Mouse (Mus musculus) kidney, embryonic 15.5 days (tissue): ENCODE results near the gene Map7. TPM values are rescaled to one million over a fixed set of nuclear protein-coding genes. Genes with fewer than 3 reads are reported as not detected.

Experiments used
- ATAC-seq: fragments of 200-750 bp; cut with Nextera tagmentation; replicated peaks from 2 replicates; pipeline ENCODE4 v1.8.0; 2017; ENCODE audit warnings: moderate TSS enrichment; ENCODE audit not compliant: low FRiP score
- H3K27ac ChIP-seq: fragments of 300-500 bp; sonication (generic); 2 replicates; pipeline ENCODE4 v1.5.1; 2015; ENCODE audit warnings: mild to moderate bottlenecking, inconsistent platforms
- H3K27me3 ChIP-seq: fragments of 300-500 bp; sonication (generic); 2 replicates; pipeline ENCODE4 v1.6.1; 2015; ENCODE audit warnings: inconsistent platforms
- H3K36me3 ChIP-seq: fragments of 300-500 bp; sonication (generic); 2 replicates; pipeline ENCODE4 v1.6.1; 2015; ENCODE audit warnings: inconsistent platforms
- H3K4me1 ChIP-seq: fragments of 300-500 bp; sonication (generic); 2 replicates; pipeline ENCODE4 v1.6.1; 2015; ENCODE audit warnings: inconsistent platforms
- H3K4me2 ChIP-seq: fragments of 300-500 bp; sonication (generic); 2 replicates; pipeline ENCODE4 v1.6.1; 2015; ENCODE audit warnings: moderate library complexity, mild to moderate bottlenecking, inconsistent platforms
- H3K4me3 ChIP-seq: fragments of 300-500 bp; sonication (generic); replicated peaks from 2 replicates; pipeline ENCODE4 v1.5.1; 2015; ENCODE audit warnings: mild to moderate bottlenecking, inconsistent platforms
- H3K9ac ChIP-seq: fragments of 300-500 bp; sonication (generic); 2 replicates; pipeline ENCODE4 v1.6.1; 2015; ENCODE audit warnings: mild to moderate bottlenecking, inconsistent platforms
- H3K9me3 ChIP-seq: fragments of 300-500 bp; sonication (generic); replicated peaks from 2 replicates; pipeline ENCODE4 v1.6.1; 2016; ENCODE audit warnings: inconsistent platforms
- WGBS: fragments of 180-500 bp; shearing (Covaris S2); methylation state at CpG from one replicate; pipeline ENCODE4 v1.1.7; 2015; ENCODE audit warnings: mixed read lengths; 5-methylcytosine and 5-hydroxymethylcytosine counted together
- polyA plus RNA-seq: library from polyadenylated mRNA; unstranded; fragments of >200 nt; fragmentation: Nextera tagmentation; extraction: Ambion mirVana; gene quantifications from 2 replicates; pipeline ENCODE4 v1.2.1, GENCODE M21; 2015

Gene Map7
- polyA plus RNA-seq, 1 experiment from 2014 or later: 26.7 TPM

GRCm38 (mm10) chr10:20197039-20197438 is 48.8 kb downstream of the Map7 start:
- no peaks in the 10 kb centered on the region for H3K36me3 ChIP-seq
- no peak for ATAC-seq
- no peak overlapping the region for H3K9ac ChIP-seq
- H3K27ac ChIP-seq: no peak overlapping the region
- 72% methylated on average over 7 of the region's 7 CpGs for WGBS
- H3K4me2 ChIP-seq: no peak overlapping the region
- H3K4me3 ChIP-seq: no peak overlapping the region
- H3K27me3 ChIP-seq: no peaks in the 10 kb centered on the region
- H3K4me1 ChIP-seq: peaks cover 22% of the 10 kb centered on the region
- H3K9me3 ChIP-seq: no peaks in the 10 kb centered on the region

- Histone ChIP-seq H3K4me2 (no peak overlapping the region), H3K4me1 (peaks cover 26% of the 10 kb centered on the region), H3K4me3 (no peak overlapping the region), H3K9ac (no peak overlapping the region), H3K36me3 (no peaks in the 10 kb centered on the region), H3K27me3 (no peaks in the 10 kb centered on the region), H3K9me3 (no peaks in the 10 kb centered on the region), H3K27ac (no peak overlapping the region)
- WGBS: 70% methylated on average over 10 of the region's 10 CpGs
- no peak for ATAC-seq
Measured at GRCm38 (mm10) chr10:20198968-20199737, 50.9 kb downstream of the Map7 start.

GRCm38 (mm10) chr10:20201236-20201635 is 53.0 kb downstream of the Map7 start:
- no peaks in the 10 kb centered on the region for H3K27me3 ChIP-seq
- no peaks in the 10 kb centered on the region for H3K36me3 ChIP-seq
- ATAC-seq: no peak; the same call in 1 of the 2 replicates
- H3K4me2 ChIP-seq: no peak overlapping the region
- 0 out of 2 replicates have a peak overlapping the region, but pooled peaks have one; percentile 28 for H3K27ac ChIP-seq
- no peak overlapping the region for H3K4me3 ChIP-seq
- H3K4me1 ChIP-seq: peaks cover 31% of the 10 kb centered on the region
- 34% methylated on average over 3 of the region's 3 CpGs for WGBS
- no peaks in the 10 kb centered on the region for H3K9me3 ChIP-seq
- no peak overlapping the region for H3K9ac ChIP-seq

- WGBS: 62% methylated on average over 9 of the region's 9 CpGs
- no peak for ATAC-seq
- Histone ChIP-seq H3K4me1 (peaks cover 35% of the 10 kb centered on the region), H3K9me3 (no peaks in the 10 kb centered on the region), H3K4me3 (no peak overlapping the region), H3K36me3 (no peaks in the 10 kb centered on the region), H3K4me2 (no peak overlapping the region), H3K27ac (peak overlapping the region; percentile 28; the same call in 1 of the 2 replicates), H3K27me3 (no peaks in the 10 kb centered on the region), H3K9ac (no peak overlapping the region)
Measured at GRCm38 (mm10) chr10:20202171-20202570, 53.9 kb downstream of the Map7 start.

- Histone ChIP-seq H3K4me1 (peaks cover 35% of the 10 kb centered on the region), H3K27me3 (no peaks in the 10 kb centered on the region), H3K27ac (no peak overlapping the region), H3K4me3 (no peak overlapping the region), H3K4me2 (no peak overlapping the region), H3K36me3 (no peaks in the 10 kb centered on the region), H3K9ac (no peak overlapping the region), H3K9me3 (no peaks in the 10 kb centered on the region)
- ATAC-seq: no peak
- WGBS: 79% methylated on average over 6 of the region's 6 CpGs
Measured at GRCm38 (mm10) chr10:20202818-20203217, 54.5 kb downstream of the Map7 start.

DNA sequence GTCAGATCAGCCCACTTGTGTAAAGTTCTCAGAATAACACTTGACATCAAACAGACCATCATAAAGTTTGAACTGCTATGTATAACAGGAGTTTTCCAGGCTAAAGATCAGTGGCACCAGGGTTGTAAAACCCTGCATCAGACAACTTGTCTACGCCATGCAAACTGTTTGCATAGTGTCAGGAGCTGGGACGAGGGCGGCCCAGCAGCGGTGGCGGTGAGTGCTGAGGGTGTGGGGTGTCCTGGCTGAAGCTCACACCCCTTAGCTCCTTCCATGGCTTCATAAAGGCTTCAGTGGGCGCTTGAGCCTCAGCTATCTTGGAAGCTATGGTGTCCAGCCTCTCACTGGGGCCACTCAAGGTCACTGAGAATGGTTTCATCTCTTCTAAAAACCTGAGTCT is 55.2 kb downstream of the Map7 start:
- no peak overlapping the region for H3K9ac ChIP-seq
- H3K36me3 ChIP-seq: no peaks in the 10 kb centered on the region
- 66% methylated on average over 6 of the region's 6 CpGs for WGBS
- peaks cover 37% of the 10 kb centered on the region for H3K4me1 ChIP-seq
- H3K27me3 ChIP-seq: no peaks in the 10 kb centered on the region
- no peak overlapping the region for H3K4me2 ChIP-seq
- ATAC-seq: no peak
- H3K4me3 ChIP-seq: no peak overlapping the region
- no peak overlapping the region for H3K27ac ChIP-seq
- H3K9me3 ChIP-seq: no peaks in the 10 kb centered on the region

- H3K27ac ChIP-seq: peak overlapping the region; percentile 92
- H3K4me3 ChIP-seq: peak overlapping the region; percentile 30
Measured at GRCm38 (mm10) chr10:20204696-20205431, 56.6 kb downstream of the Map7 start.

GRCm38 (mm10) chr10:20206966-20207365 is 58.7 kb downstream of the Map7 start:
- Histone ChIP-seq H3K9me3 (no peaks in the 10 kb centered on the region), H3K27me3 (no peaks in the 10 kb centered on the region), H3K4me2 (peak overlapping the region; percentile 10), H3K27ac (peak overlapping the region; percentile 30; the same call in 1 of the 2 replicates), H3K36me3 (no peaks in the 10 kb centered on the region), H3K4me3 (no peak overlapping the region), H3K9ac (no peak overlapping the region), H3K4me1 (peaks cover 26% of the 10 kb centered on the region)
- 56% methylated on average over 7 of the region's 7 CpGs for WGBS
- no peak; the same call in 1 of the 2 replicates for ATAC-seq

More at GRCm38 (mm10) chr10:20204696-20205431, 56.6 kb downstream of the Map7 start:
- peak; percentile 84 for ATAC-seq
- WGBS: 27% methylated on average over 20 of the region's 20 CpGs
- H3K27me3 ChIP-seq: no peaks in the 10 kb centered on the region
- peak overlapping the region; percentile 45 for H3K4me2 ChIP-seq
- H3K9ac ChIP-seq: no peak overlapping the region
- no peaks in the 10 kb centered on the region for H3K36me3 ChIP-seq
- H3K4me1 ChIP-seq: peaks cover 39% of the 10 kb centered on the region
- no peaks in the 10 kb centered on the region for H3K9me3 ChIP-seq

- no peak for ATAC-seq
- WGBS: 80% methylated on average over 5 of the region's 5 CpGs
- no peaks in the 10 kb centered on the region for H3K27me3 ChIP-seq
- no peak overlapping the region for H3K4me2 ChIP-seq
- H3K27ac ChIP-seq: peak overlapping the region; percentile 77
- no peaks in the 10 kb centered on the region for H3K9me3 ChIP-seq
- H3K9ac ChIP-seq: no peak overlapping the region
- H3K4me1 ChIP-seq: peaks cover 17% of the 10 kb centered on the region
- H3K4me3 ChIP-seq: no peak overlapping the region
- no peaks in the 10 kb centered on the region for H3K36me3 ChIP-seq
Measured at GRCm38 (mm10) chr10:20209609-20210341, 61.5 kb downstream of the Map7 start.

DNA sequence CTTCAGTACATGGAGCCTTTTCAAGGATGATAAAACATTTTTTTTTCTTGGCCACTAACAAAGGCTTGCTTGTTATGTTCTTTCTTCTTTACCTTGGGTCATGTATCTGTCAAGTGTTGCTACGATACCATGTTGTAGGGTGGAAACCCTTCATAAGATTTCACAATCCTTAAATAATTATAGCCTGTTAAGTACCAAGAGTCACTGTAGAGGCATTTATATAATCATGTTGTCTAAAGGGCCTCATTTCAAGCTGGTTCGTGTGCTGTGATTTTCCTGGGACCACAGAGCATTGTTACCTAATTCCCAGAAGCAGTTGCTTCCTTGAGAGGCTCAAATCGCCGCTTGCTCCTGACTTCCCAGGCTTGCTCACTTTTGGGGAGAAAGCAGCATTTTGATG is 66.1 kb downstream of the Map7 start:
- Histone ChIP-seq H3K9me3 (no peaks in the 10 kb centered on the region), H3K27me3 (no peaks in the 10 kb centered on the region), H3K4me3 (no peak overlapping the region), H3K9ac (no peak overlapping the region), H3K4me1 (no peaks in the 10 kb centered on the region), H3K4me2 (no peak overlapping the region), H3K36me3 (no peaks in the 10 kb centered on the region), H3K27ac (no peak overlapping the region)
- WGBS: 83% methylated on average over 4 of the region's 4 CpGs
- ATAC-seq: no peak

- Histone ChIP-seq H3K9ac (no peak overlapping the region), H3K27ac (no peak overlapping the region), H3K4me3 (no peak overlapping the region), H3K27me3 (no peaks in the 10 kb centered on the region), H3K36me3 (no peaks in the 10 kb centered on the region), H3K4me2 (no peak overlapping the region), H3K4me1 (peaks cover 6% of the 10 kb centered on the region), H3K9me3 (no peaks in the 10 kb centered on the region)
- no peak for ATAC-seq
- WGBS: 56% methylated on average over 6 of the region's 6 CpGs
Measured at GRCm38 (mm10) chr10:20216982-20217381, 68.7 kb downstream of the Map7 start.

GRCm38 (mm10) chr10:20218866-20219265 is 70.6 kb downstream of the Map7 start:
- no peak overlapping the region for H3K4me2 ChIP-seq
- H3K27ac ChIP-seq: no peak overlapping the region
- no peak overlapping the region for H3K9ac ChIP-seq
- H3K36me3 ChIP-seq: no peaks in the 10 kb centered on the region
- no peaks in the 10 kb centered on the region for H3K9me3 ChIP-seq
- H3K4me3 ChIP-seq: no peak overlapping the region
- 72% methylated on average over 4 of the region's 4 CpGs for whole genome bisulfite sequencing
- peaks cover 6% of the 10 kb centered on the region for H3K4me1 ChIP-seq
- no peaks in the 10 kb centered on the region for H3K27me3 ChIP-seq
- ATAC-seq: no peak
